Mouse (Mus musculus): ENCODE results near the gene Basp1. TPM values are rescaled to one million over a fixed set of nuclear protein-coding genes. Genes with fewer than 3 reads are reported as not detected.

The Basp1 gene
- polyA plus RNA-seq, 1 experiment from 2014 or later: 32.7 TPM

DNA sequence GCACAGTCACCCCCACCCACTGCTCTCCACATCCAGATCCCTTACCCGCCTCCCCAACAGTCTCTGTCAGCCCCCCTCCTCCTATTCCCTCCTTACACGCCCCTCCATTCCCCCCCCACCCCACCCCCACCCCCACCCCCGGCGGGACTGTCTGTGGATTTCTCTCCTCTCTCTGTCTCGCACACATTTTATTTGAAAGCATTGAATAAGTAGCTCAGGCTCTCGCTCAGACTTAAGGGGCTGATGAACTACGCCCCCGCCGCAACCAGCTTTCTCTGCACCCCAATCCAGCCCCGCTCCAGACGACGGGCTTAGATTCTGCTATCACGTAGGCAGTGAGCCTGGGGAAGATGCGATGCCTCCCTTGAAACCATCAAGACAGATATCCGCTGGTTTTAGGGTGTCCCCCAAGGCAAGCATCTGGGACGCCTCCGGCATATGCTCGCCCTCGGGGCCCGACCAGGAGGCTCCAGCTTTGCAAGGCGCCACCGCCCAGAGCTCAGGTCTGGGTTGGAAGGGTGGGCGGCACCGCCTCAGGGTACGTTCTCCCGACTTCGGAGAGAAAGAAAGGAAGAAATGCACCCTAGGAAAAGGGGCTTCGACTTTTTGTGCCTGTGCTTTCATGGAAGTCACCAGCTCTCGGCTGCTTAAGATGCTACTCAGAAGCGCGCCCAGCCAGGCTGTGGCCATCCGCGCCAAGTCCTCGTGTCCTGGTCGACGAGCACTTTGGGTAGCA, 615 bp upstream of the Basp1 start:
- peak overlapping the region; percentile 74 for H3K27ac ChIP-seq

DNA sequence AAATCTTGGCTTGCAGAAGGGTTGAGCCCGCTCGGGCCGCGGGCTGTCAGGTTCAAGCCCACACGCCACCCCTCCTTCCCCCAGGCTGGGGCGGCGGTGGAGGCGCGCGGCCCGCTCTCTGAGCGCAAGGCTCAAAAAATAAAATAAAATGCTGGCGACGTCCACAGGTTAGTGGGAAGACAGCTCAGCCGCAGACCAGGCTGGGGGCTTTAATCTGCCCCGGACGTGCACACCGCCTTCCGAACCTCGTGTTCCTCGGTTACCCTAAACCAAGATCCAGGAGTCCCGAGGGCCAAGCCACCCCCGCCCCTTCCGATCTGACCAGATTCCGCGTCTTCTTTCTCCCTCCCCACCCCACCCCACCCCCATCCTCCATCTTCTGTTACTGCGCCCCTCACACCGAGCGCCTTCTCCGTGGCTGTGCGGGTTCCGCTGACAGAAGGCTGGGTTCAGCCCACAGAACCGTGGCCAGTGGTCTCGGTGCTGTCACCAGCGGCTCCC, 753 bp downstream of the Basp1 start:
- Histone ChIP-seq H3K9me3 (no peaks in the 10 kb centered on the region), H3K27me3 (replicated peaks) (no peaks in the 10 kb centered on the region), H3K4me1 (replicated peaks) (peaks cover 3% of the 10 kb centered on the region; the same call in 1 of the 2 replicates), H3K36me3 (no peaks in the 10 kb centered on the region), H3K4me3 (replicated peaks) (peak overlapping the region; percentile 86), H3K27ac (peak overlapping the region; percentile 83), H3K9ac (peak overlapping the region; percentile 80), H3K4me2 (replicated peaks) (peak overlapping the region; percentile 87)
- peak; percentile 50 for ATAC-seq
- under 1% methylated on average over 34 of the region's 35 CpGs for WGBS

More for the DNA sequence above, 615 bp upstream of the Basp1 start:
- Histone ChIP-seq H3K36me3 (no peaks in the 10 kb centered on the region), H3K9me3 (no peaks in the 10 kb centered on the region), H3K4me3 (replicated peaks) (peak overlapping the region; percentile 86), H3K9ac (peak overlapping the region; percentile 46), H3K4me1 (replicated peaks) (peaks cover 3% of the 10 kb centered on the region; the same call in 1 of the 2 replicates), H3K4me2 (replicated peaks) (peak overlapping the region; percentile 87), H3K27me3 (replicated peaks) (no peaks in the 10 kb centered on the region)
- ATAC-seq: peak; percentile 56
- whole genome bisulfite sequencing: under 1% methylated on average over 35 of the region's 36 CpGs

DNA sequence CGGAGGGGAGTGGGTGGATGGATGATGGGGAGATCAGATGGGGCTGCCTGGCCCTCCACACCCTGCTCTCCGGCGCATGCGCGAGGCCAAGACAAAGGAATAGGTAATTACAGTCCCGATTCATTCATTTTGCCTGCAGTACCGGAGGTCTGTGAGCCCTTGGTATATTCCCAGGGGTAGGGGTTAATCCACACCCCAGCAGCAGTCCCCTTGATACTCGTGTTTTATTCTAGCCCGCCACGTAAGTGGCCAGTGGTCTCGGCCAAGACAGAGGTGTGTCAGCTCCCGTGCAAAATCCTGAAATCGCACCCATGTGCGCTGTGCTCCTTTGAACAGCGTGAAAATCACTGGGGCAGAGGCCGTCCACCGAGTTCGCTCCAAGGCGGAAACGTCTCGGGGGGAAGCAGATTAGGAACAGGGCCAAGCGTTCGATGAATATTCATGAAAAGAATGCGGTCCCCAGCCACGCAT, 1.4 kb downstream of the Basp1 start:
- peak overlapping the region; percentile 87 for H3K4me2 ChIP-seq (replicated peaks)
- H3K4me1 ChIP-seq (replicated peaks): peaks cover 3% of the 10 kb centered on the region; the same call in 1 of the 2 replicates
- 0% methylated on average over 25 of the region's 25 CpGs for WGBS
- peak; percentile 43 for ATAC-seq
- peak overlapping the region; percentile 80 for H3K9ac ChIP-seq
- H3K4me3 ChIP-seq (replicated peaks): peak overlapping the region; percentile 86
- H3K9me3 ChIP-seq: no peaks in the 10 kb centered on the region
- H3K27me3 ChIP-seq (replicated peaks): no peaks in the 10 kb centered on the region
- H3K36me3 ChIP-seq: no peaks in the 10 kb centered on the region
- H3K27ac ChIP-seq: peak overlapping the region; percentile 83

DNA sequence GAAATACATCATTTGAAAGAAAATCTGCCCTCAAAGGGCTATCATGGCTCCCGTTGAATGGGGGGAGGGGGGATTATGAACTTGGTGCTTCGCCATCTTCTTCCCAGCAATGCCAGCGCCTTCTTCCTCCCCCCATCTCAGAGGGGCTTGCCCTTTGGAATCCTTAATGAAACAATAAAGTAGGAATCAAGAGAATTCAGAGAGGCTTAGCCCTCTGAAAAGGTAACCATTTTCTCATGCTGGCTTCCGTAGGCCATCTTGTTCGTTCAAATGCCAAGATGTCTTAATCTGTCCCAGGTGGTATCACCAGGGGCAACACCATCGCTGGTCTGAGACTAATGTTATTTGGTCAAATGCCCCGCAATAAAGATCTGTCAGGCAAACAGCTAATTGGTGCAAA, 2.1 kb downstream of the Basp1 start:
- Histone ChIP-seq H3K4me2 (replicated peaks) (peak overlapping the region; percentile 87), H3K9me3 (no peaks in the 10 kb centered on the region), H3K36me3 (no peaks in the 10 kb centered on the region), H3K4me1 (replicated peaks) (peaks cover 3% of the 10 kb centered on the region; the same call in 1 of the 2 replicates), H3K27me3 (replicated peaks) (no peaks in the 10 kb centered on the region), H3K4me3 (replicated peaks) (peak overlapping the region; percentile 86), H3K27ac (no peak overlapping the region), H3K9ac (no peak overlapping the region)
- no peak for ATAC-seq
- WGBS: 52% methylated on average over 7 of the region's 7 CpGs

DNA sequence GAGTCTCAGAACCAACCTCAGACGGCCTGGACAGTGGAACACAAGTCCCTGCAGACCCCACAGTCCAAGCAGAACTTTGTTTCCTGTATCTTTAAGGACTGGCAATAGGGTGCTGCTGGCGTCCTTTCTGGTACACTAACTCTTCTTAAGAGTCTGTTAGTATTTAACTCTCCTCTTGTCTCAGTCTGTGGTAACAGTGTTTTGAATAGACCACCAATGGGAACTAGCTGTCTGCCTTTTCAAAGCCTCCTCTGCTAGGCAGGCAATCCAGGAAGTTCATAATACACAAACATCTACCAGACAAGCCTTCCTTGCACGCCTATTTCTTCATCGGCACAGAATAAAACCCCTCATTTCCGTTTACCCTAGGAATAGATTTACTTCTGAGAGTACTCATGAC, 7.6 kb downstream of the Basp1 start:
- Histone ChIP-seq H3K9me3 (no peaks in the 10 kb centered on the region), H3K4me2 (replicated peaks) (no peak overlapping the region), H3K4me3 (replicated peaks) (no peak overlapping the region), H3K4me1 (replicated peaks) (no peaks in the 10 kb centered on the region), H3K27me3 (replicated peaks) (no peaks in the 10 kb centered on the region), H3K36me3 (no peaks in the 10 kb centered on the region), H3K27ac (no peak overlapping the region), H3K9ac (no peak overlapping the region)
- 56% methylated on average over 5 of the region's 5 CpGs for WGBS
- ATAC-seq: no peak

DNA sequence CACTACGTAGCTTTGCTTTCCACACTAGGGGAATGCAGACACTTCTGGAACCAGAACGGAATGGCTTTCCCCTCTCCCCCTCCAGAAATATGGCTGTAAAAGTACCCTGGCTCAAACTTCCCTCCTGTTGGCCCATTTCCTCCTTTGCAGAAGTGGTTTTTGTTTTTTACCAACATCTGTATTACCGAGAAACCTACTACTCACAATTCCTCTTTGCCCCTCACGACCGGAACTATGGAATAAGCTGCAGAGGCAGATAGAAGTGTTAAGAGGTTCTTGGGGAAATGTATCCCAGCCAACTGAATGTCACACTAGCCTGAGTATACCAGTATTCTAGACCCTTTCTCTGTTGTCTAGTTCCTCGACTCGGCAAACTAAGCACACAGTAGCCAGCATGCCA, 9.7 kb downstream of the Basp1 start:
- 88% methylated on average over 7 of the region's 7 CpGs for WGBS
- H3K27me3 ChIP-seq (replicated peaks): no peaks in the 10 kb centered on the region
- no peak for ATAC-seq
- no peaks in the 10 kb centered on the region for H3K36me3 ChIP-seq
- no peak overlapping the region for H3K4me2 ChIP-seq (replicated peaks)
- H3K9me3 ChIP-seq: no peaks in the 10 kb centered on the region
- no peak overlapping the region for H3K27ac ChIP-seq
- no peak overlapping the region for H3K4me3 ChIP-seq (replicated peaks)
- H3K9ac ChIP-seq: no peak overlapping the region
- H3K4me1 ChIP-seq (replicated peaks): no peaks in the 10 kb centered on the region

DNA sequence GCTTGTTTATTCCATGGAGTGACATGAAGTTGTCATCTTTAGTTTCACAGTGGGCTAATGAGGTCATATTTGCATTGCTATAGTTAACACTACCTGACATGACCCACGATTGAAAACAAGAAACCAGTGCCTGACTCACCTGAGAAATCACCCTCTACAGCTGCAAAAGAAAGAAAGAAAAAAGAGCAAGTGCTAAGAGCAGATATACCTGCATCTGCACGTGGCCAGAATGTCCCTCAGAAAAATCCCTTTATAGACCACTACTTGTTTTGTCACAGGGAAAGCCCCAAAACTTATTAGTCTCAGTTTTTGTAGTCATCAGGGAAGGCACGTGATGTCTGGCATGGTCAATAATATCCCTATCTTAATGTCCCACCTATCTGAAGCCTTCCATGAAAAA, 11.6 kb downstream of the Basp1 start:
- Histone ChIP-seq H3K4me2 (replicated peaks) (no peak overlapping the region), H3K27ac (no peak overlapping the region), H3K4me3 (replicated peaks) (no peak overlapping the region), H3K27me3 (replicated peaks) (no peaks in the 10 kb centered on the region), H3K4me1 (replicated peaks) (no peaks in the 10 kb centered on the region), H3K36me3 (no peaks in the 10 kb centered on the region), H3K9me3 (no peaks in the 10 kb centered on the region), H3K9ac (no peak overlapping the region)
- ATAC-seq: no peak
- WGBS: 75% methylated on average over 3 of the region's 3 CpGs

DNA sequence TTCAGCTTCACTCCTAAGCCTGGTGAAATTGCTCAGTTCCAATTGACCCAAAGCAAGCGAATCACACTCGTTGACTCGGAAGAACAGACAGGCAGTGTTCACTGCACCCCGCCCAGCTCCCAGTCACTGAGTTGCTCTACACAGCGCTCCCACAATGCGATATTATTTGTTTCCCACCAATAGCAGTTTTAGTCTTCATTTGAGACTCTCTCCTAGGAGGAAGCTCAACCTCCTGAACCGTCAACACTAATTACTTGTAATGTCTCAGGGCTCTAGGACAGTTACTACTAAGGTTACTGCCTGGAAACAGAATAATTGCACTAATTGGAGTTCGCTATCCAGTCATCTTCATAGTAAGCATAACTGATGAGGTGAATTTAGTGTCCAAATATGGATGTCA, 13.3 kb downstream of the Basp1 start:
- no peak for ATAC-seq
- H3K4me2 ChIP-seq (replicated peaks): no peak overlapping the region
- no peaks in the 10 kb centered on the region for H3K27me3 ChIP-seq (replicated peaks)
- H3K9ac ChIP-seq: no peak overlapping the region
- no peaks in the 10 kb centered on the region for H3K36me3 ChIP-seq
- WGBS: 86% methylated on average over 8 of the region's 8 CpGs
- no peak overlapping the region for H3K4me3 ChIP-seq (replicated peaks)
- H3K9me3 ChIP-seq: no peaks in the 10 kb centered on the region
- H3K27ac ChIP-seq: no peak overlapping the region
- H3K4me1 ChIP-seq (replicated peaks): no peaks in the 10 kb centered on the region

DNA sequence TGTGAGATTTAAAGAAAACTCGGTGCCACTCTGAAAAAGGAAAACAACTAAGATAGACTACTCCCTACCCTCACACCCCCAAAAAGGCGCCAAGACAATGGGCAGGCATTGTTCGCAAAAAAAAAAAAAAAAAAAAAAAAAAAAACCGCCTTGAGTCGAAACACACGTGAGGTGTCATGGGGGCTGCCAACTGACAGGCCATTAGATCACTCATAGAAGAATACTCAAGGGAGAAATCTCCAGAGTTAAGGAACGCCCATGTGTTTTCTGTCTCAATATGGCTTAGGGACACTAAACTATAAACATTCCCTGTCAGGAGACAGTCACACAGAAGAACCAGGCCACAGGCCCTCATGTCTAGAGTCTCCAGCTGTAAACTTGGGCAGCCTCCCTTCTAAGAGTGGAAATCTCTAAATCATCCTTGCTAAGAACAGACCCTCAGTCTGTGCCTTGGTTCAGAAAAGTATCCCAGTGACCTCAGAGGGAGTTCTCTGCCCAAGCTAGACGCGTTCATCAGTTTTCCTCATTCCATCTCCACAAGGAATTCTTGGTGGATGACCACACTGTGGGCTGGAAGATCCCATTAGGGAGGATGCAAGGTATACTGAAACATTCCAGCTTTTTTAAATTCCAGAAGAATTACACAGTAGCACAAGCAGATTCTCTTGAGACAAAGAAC, 17.5 kb downstream of the Basp1 start:
- Histone ChIP-seq H3K36me3 (no peaks in the 10 kb centered on the region), H3K9me3 (no peaks in the 10 kb centered on the region), H3K9ac (no peak overlapping the region), H3K4me3 (replicated peaks) (no peak overlapping the region), H3K4me2 (replicated peaks) (no peak overlapping the region), H3K4me1 (replicated peaks) (no peaks in the 10 kb centered on the region), H3K27ac (no peak overlapping the region), H3K27me3 (replicated peaks) (no peaks in the 10 kb centered on the region)
- ATAC-seq: peak; percentile 23; the same call in 1 of the 2 replicates
- WGBS: 62% methylated on average over 9 of the region's 9 CpGs

DNA sequence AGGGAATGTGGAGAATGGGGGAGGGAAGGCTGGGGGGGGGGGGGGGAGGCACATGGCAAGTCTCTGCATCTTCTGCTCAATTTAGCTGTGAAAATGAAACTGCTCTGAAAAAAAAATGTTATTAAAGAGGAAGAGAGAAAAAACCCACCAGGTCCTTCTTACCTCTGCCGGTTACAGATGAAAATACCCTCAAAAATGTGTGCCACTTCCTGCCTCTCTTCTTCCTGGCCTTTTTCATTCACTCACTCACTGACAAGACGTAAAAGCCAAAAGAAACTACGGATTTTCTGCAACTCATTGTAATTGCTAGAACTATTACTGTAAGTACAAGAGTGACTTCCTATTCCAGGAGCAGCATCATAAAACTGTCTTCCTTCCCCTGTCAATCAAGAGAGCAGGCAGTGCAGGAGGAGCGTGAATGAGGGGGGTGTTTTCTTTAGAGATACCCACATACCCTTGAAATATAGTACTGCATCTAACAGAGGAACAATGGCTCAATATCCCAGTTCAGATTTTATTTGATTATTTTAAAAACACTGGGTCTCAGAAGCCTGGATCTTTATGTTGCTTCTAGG, 21.0 kb downstream of the Basp1 start:
- no peak for ATAC-seq
- no peak overlapping the region for H3K4me2 ChIP-seq (replicated peaks)

DNA sequence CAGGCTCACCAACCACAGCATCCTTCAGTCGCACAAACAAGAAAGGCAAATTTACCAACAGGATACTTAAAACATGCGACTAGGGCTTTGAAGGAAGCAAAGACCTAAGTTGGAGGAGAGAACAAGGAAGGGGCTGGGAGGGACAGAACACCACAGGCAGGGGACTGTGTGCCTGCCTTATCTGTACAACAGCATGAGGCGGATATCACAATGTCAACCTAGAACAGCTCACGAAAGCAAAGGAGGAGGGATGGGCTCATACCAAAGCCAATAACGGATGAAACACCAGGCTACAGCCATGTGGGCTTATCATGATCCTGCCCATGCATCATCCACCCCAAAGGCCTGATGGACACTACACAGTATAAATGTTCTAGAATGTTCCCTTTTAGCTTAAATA, 22.4 kb downstream of the Basp1 start:
- Histone ChIP-seq H3K9me3 (no peaks in the 10 kb centered on the region), H3K27me3 (replicated peaks) (no peaks in the 10 kb centered on the region), H3K4me3 (replicated peaks) (no peak overlapping the region), H3K36me3 (no peaks in the 10 kb centered on the region), H3K9ac (no peak overlapping the region), H3K27ac (no peak overlapping the region), H3K4me2 (replicated peaks) (no peak overlapping the region), H3K4me1 (replicated peaks) (no peaks in the 10 kb centered on the region)
- no peak for ATAC-seq
- 70% methylated on average over 5 of the region's 5 CpGs for WGBS

More for the DNA sequence above, 21.0 kb downstream of the Basp1 start:
- 61% methylated on average over 4 of the region's 4 CpGs for WGBS
- Histone ChIP-seq H3K9ac (no peak overlapping the region), H3K9me3 (no peaks in the 10 kb centered on the region), H3K27ac (no peak overlapping the region), H3K4me3 (replicated peaks) (no peak overlapping the region), H3K27me3 (replicated peaks) (no peaks in the 10 kb centered on the region), H3K4me1 (replicated peaks) (no peaks in the 10 kb centered on the region), H3K36me3 (no peaks in the 10 kb centered on the region)

DNA sequence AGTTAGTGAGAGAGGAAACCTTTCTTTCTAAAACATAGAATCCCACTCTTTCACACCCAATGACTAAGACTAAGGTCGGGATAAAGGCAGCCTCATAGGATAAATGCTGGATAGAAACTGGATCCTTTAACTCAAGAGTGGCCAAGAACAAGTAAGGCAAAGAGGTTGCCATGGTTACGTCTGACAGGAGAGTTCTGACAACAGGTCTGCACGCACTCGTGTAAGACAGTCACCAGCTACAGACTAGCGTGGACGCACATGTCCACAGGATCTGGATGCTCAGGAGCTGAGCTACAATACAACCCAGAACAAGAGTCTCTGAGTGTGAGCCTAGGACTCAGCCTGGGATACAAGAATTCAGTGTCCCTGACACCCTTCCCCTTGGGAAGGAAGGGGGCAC, 26.0 kb downstream of the Basp1 start:
- H3K4me3 ChIP-seq (replicated peaks): no peak overlapping the region
- H3K27me3 ChIP-seq (replicated peaks): no peaks in the 10 kb centered on the region
- no peak overlapping the region for H3K27ac ChIP-seq
- 75% methylated on average over 6 of the region's 6 CpGs for WGBS
- H3K9ac ChIP-seq: no peak overlapping the region
- H3K4me2 ChIP-seq (replicated peaks): no peak overlapping the region
- H3K36me3 ChIP-seq: no peaks in the 10 kb centered on the region
- H3K4me1 ChIP-seq (replicated peaks): no peaks in the 10 kb centered on the region
- H3K9me3 ChIP-seq: no peaks in the 10 kb centered on the region
- no peak for ATAC-seq
